Mouse (Mus musculus) limb, embryonic 13.5 days (tissue): ENCODE results near the gene Notch3. TPM values are rescaled to one million over a fixed set of nuclear protein-coding genes. Genes with fewer than 3 reads are reported as not detected.

ENCODE experiments used
- ATAC-seq: fragments of 200-750 bp; cut with Nextera tagmentation; 2 replicates; pipeline ENCODE4 v1.8.0; 2017; ENCODE audit warnings: low read depth, moderate number of reproducible peaks, moderate TSS enrichment; ENCODE audit not compliant: low FRiP score
- H3K27ac ChIP-seq: fragments of 300-500 bp; sonication (generic); 2 replicates; pipeline ENCODE4 v1.5.1; 2015; ENCODE audit warnings: inconsistent platforms, mild to moderate bottlenecking, moderate library complexity
- H3K27me3 ChIP-seq: fragments of 300-500 bp; sonication (generic); 2 replicates; pipeline ENCODE4 v1.6.1; 2015; ENCODE audit warnings: mild to moderate bottlenecking, inconsistent platforms
- H3K36me3 ChIP-seq: fragments of 300-500 bp; sonication (generic); 2 replicates; pipeline ENCODE4 v1.6.1; 2015; ENCODE audit warnings: inconsistent platforms, mild to moderate bottlenecking, moderate library complexity
- H3K4me1 ChIP-seq: fragments of 300-500 bp; sonication (generic); 2 replicates; pipeline ENCODE4 v1.6.1; 2015; ENCODE audit warnings: inconsistent platforms
- H3K4me2 ChIP-seq: fragments of 300-500 bp; sonication (generic); replicated peaks from 2 replicates; pipeline ENCODE4 v1.6.1; 2015; ENCODE audit warnings: inconsistent platforms, mild to moderate bottlenecking, moderate library complexity
- H3K4me3 ChIP-seq: fragments of 300-500 bp; sonication (generic); 2 replicates; pipeline ENCODE4 v1.5.1; 2015; ENCODE audit warnings: moderate library complexity, mild to moderate bottlenecking, inconsistent platforms
- H3K9ac ChIP-seq: fragments of 300-500 bp; sonication (generic); 2 replicates; pipeline ENCODE4 v1.6.1; 2015; ENCODE audit warnings: mild to moderate bottlenecking, inconsistent platforms
- H3K9me3 ChIP-seq: fragments of 300-500 bp; sonication (generic); 2 replicates; pipeline ENCODE4 v1.6.1; 2016; ENCODE audit warnings: inconsistent platforms
- whole genome bisulfite sequencing: fragments of 180-500 bp; shearing (Covaris S2); methylation state at CpG from one replicate; pipeline ENCODE4 v1.1.7; 2015; 5-methylcytosine and 5-hydroxymethylcytosine counted together
- polyA plus RNA-seq: library from polyadenylated mRNA; unstranded; fragments of >200 nt; fragmentation: Nextera tagmentation; extraction: Ambion mirVana; gene quantifications from 2 replicates; pipeline ENCODE4 v1.2.1, GENCODE M21; 2015

Notch3 gene
- polyA plus RNA-seq, 1 experiment from 2014 or later = 16.9 TPM

DNA sequence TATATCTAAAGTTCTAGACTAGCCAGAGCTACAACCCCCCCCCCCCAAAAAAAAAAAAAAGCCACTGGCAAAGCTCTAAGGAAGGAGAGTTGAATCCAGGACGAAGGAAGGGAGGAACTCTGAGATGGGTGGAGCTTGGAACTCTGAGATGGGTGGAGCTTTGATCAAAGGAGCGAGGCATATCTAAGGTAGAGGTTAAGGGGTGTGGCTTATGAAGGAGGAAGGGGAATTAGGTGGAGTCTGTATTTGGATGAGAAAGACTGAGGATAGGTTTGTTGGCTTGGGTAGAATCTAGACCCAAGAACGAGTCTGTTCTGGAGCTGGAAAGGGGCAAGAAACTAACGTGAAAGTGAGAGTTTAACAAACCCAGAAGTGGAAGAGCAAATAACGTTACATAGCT, 23.2 kb upstream of the Notch3 start:
- no peak overlapping the region for H3K27ac ChIP-seq
- H3K4me3 ChIP-seq = peak overlapping the region; percentile 45
- peaks cover 14% of the 10 kb centered on the region for H3K4me1 ChIP-seq
- peak overlapping the region; percentile 76 for H3K4me2 ChIP-seq
- ATAC-seq = no peak
- no peak overlapping the region for H3K9ac ChIP-seq
- WGBS = 9% methylated on average over 5 of the region's 5 CpGs
- no peaks in the 10 kb centered on the region for H3K9me3 ChIP-seq
- H3K36me3 ChIP-seq = no peaks in the 10 kb centered on the region
- peaks cover 29% of the 10 kb centered on the region for H3K27me3 ChIP-seq

DNA sequence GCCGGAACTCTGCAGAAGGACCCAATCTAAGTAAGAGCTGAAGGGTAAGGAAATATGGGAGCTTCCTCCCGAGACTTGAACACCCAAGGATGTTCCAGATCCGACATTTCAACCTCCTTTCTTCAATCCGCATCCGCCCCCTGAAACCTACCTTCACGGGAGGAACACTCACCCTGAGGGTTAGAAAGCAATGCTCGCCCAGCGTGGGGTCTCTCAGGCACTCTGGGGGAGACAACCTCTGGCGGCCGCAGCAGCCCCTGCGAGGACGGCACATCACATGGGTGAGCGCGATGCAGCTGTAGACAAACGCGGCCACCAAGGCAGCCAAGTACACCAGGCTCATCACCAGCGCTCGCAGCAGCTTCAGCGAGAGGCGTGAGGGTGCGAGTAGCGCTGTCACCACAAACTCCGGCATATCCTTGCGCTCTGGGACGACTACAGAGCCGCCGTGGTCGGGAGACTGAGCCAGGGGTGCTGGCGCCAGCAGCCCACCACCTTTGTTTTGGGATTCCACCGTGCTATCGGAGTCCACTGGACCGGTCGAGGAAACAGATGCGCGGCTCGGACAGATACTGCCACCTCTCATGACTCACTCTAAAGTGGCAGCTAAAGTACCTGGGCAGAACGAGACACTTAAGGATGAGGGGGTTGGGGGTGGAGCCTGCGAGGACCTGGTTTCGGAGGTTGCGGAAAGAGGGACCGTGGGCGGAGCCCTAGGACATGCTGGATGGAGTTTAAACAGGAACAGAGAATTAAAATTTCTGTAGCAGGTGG, 22.4 kb upstream of the Notch3 start, which contains the start of gene Ephx3:
Gene Ephx3, minus strand, starts transcription at position 687 of the 774 bp plus-strand sequence.
- Histone ChIP-seq H3K4me3 (peak within 1 kb of the TSS; percentile 45), H3K27me3 (peaks cover 29% of the 10 kb centered on the region), H3K4me2 (peak within 1 kb of the TSS; percentile 76), H3K9me3 (no peaks in the 10 kb centered on the region), H3K9ac (peak within 1 kb of the TSS; percentile 59), H3K36me3 (no peaks in the 10 kb centered on the region), H3K4me1 (peaks cover 14% of the 10 kb centered on the region), H3K27ac (no peak within 1 kb of the TSS)
- no peak for ATAC-seq
- WGBS = 5% methylated on average over 42 of the region's 42 CpGs

DNA sequence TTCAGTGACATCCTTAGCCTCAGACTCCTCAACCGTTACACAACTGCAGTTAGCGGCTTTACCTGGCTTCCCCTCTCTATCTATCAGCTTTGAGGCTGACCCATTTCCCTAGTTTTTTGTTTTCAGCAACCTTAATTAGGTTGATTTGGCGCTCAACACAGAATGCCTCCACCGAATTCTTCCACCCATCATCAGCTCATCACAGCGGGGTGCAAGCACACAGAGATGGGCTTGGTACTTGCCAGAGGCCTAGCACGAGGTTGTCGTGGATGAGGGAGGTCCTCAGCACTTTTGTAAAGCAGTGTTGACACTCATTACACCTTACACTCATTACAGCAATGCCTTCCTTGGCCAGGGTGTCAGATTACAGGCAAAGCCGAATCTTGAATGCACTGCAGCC, 16.4 kb upstream of the Notch3 start:
- Histone ChIP-seq H3K9me3 (no peaks in the 10 kb centered on the region), H3K9ac (no peak overlapping the region), H3K4me2 (no peak overlapping the region), H3K27me3 (peaks cover 2% of the 10 kb centered on the region), H3K4me3 (no peak overlapping the region), H3K4me1 (peaks cover 7% of the 10 kb centered on the region), H3K27ac (no peak overlapping the region), H3K36me3 (no peaks in the 10 kb centered on the region)
- ATAC-seq = no peak
- 23% methylated on average over 8 of the region's 8 CpGs for WGBS

DNA sequence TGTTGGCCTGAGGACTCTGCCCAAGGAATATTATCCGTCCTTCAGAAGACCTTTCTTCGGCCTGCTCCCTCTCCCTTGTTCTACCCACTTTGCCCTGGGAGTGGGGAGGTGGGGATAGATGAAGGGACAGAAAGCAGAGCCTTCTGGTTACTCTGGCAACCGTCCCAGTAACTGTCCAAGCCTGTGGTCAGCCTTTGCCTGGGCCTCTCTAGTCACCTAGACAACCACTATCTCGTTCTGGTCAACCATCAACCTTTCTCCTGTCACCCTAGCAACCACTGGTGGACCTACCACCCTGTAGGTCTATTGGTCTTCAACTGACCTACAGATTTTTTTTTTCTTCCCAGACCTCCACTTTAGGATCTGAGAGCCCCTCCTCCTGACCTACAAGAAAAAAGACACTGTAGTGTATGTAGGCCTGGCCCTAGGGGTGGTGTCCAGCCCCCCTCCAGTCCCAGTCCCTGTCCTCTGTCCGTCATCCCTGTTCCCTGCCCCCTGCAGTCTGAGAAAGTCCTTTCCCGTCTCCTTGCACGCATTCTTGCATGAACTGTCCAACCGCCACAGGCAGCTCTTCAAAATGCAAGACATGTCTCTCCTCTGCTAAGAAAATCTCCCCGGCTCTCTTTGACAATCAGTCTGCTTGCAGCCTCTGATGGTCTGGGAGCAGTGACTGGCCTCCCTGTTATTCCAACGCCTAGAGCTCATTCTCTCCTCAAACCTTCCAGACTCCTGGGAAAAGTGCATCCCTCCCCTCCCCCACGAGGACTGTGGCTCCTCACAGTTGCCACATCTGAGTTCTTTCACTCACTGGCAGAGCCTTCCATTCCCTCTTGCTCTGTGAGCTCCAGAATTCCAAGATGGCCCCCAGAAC, 13.2 kb upstream of the Notch3 start:
- Histone ChIP-seq H3K4me1 (peaks cover 7% of the 10 kb centered on the region), H3K4me3 (no peak overlapping the region), H3K27ac (no peak overlapping the region), H3K27me3 (no peaks in the 10 kb centered on the region), H3K9me3 (no peaks in the 10 kb centered on the region), H3K9ac (no peak overlapping the region), H3K36me3 (no peaks in the 10 kb centered on the region), H3K4me2 (no peak overlapping the region)
- no peak for ATAC-seq
- WGBS = 60% methylated on average over 11 of the region's 11 CpGs

DNA sequence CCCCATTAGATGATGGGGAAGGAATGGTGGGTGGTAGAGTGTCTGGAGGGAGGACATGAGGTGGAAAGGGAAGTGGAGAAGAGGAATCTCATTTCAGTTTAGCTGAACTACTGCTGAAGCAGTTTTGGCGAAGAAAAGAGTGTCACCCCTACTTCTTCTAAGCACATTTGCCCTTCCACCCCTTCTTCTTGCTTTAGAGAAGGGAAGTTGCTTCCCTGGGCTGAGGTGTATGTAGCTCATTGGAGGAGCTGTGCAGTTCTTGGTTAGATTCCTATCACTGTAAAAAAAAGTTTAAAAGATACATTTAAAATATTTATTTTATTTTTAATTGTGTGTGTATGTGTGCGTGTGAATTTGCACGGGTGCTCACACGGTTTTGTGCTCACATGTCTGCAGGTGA, 10.3 kb upstream of the Notch3 start:
- Histone ChIP-seq H3K27me3 (no peaks in the 10 kb centered on the region), H3K4me1 (peaks cover 10% of the 10 kb centered on the region), H3K9me3 (no peaks in the 10 kb centered on the region), H3K9ac (no peak overlapping the region), H3K4me2 (no peak overlapping the region), H3K36me3 (no peaks in the 10 kb centered on the region), H3K27ac (no peak overlapping the region), H3K4me3 (no peak overlapping the region)
- ATAC-seq = no peak
- 93% methylated on average over 4 of the region's 4 CpGs for WGBS

DNA sequence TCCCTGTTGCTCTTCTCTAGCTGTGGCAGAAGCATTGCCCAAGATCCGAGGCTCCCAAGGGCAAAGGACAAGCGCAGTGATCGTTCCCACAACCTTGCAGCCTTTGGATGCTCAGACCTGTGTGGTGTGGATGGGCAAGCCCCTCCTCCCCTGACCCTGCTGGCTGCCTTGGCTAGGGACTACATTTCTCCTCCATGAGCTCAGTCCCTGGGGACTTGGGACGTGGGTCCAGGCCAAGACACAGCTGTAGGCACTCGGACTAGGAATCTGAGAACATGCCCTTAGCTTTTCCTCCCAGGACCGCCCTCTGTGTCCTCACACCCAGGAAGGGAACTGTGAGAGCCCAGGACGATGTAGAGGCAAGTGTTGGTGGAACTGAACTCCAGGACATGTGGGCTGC, 6.5 kb upstream of the Notch3 start:
- Histone ChIP-seq H3K4me3 (no peak overlapping the region), H3K9me3 (no peaks in the 10 kb centered on the region), H3K36me3 (no peaks in the 10 kb centered on the region), H3K4me2 (no peak overlapping the region), H3K9ac (no peak overlapping the region), H3K4me1 (peaks cover 14% of the 10 kb centered on the region), H3K27ac (no peak overlapping the region), H3K27me3 (no peaks in the 10 kb centered on the region)
- no peak for ATAC-seq
- WGBS = 68% methylated on average over 7 of the region's 7 CpGs

DNA sequence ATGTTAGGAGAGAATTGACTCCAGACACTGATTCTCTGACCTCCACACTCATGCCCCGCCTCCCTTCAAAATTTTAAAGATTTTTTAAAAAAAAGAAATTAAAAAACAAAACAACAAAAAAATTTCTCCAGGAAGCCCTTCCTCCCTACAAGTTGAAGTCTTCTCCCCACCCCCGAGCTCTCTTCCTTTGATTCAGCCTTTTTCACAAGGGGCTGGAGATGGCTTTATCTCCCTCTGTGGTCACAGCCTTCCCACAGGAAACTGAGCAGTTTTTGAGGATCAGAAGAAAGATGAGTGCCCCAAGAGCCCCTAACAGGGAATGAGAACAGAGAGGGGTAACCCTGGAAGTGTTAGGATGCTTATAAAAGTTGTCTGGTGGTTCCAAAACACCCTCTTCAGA, 5.8 kb upstream of the Notch3 start:
- H3K4me1 ChIP-seq = peaks cover 15% of the 10 kb centered on the region
- no peak overlapping the region for H3K4me3 ChIP-seq
- 75% methylated on average over 2 of the region's 2 CpGs for WGBS
- H3K27ac ChIP-seq = no peak overlapping the region
- H3K27me3 ChIP-seq = no peaks in the 10 kb centered on the region
- no peak for ATAC-seq
- no peaks in the 10 kb centered on the region for H3K9me3 ChIP-seq
- H3K36me3 ChIP-seq = no peaks in the 10 kb centered on the region
- H3K4me2 ChIP-seq = no peak overlapping the region
- H3K9ac ChIP-seq = no peak overlapping the region

DNA sequence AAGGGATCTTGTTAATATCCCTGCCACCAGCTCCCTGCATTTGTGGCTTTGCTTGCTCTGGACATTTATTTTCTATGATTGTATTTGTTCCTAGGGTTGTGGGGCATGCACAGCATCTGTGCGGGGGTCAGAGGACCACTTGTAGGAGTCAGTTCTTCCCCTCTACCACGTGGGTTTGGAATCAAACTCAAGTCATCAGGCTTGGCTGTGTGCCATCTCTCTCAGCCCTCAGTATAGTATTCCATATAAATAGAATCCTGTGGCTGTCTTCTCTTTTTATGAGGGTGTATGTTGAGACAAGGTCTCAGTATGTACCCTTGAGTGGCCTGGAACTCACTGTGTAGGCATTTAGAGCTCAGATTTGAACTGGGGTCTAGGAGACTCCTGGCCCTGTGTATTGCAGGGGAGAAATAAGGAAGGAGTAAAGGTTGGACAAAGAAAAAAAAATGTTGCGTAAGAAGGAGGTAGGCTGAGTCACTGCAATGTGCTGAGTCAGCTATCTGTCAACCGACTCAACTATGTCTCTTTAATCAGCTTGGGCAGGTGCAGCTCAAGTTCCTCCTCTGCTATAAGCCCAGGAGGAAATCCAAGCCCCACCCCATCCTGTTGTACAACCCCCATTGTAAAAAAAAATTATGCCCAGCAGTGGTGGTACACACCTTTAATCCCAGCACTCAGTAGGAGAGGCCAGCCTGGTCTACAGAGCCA, 3.0 kb upstream of the Notch3 start:
- Histone ChIP-seq H3K4me3 (no peak overlapping the region), H3K4me2 (no peak overlapping the region), H3K27me3 (no peaks in the 10 kb centered on the region), H3K9me3 (no peaks in the 10 kb centered on the region), H3K4me1 (peaks cover 31% of the 10 kb centered on the region), H3K9ac (no peak overlapping the region), H3K27ac (no peak overlapping the region), H3K36me3 (no peaks in the 10 kb centered on the region)
- 63% methylated on average over 4 of the region's 4 CpGs for WGBS
- ATAC-seq = no peak

DNA sequence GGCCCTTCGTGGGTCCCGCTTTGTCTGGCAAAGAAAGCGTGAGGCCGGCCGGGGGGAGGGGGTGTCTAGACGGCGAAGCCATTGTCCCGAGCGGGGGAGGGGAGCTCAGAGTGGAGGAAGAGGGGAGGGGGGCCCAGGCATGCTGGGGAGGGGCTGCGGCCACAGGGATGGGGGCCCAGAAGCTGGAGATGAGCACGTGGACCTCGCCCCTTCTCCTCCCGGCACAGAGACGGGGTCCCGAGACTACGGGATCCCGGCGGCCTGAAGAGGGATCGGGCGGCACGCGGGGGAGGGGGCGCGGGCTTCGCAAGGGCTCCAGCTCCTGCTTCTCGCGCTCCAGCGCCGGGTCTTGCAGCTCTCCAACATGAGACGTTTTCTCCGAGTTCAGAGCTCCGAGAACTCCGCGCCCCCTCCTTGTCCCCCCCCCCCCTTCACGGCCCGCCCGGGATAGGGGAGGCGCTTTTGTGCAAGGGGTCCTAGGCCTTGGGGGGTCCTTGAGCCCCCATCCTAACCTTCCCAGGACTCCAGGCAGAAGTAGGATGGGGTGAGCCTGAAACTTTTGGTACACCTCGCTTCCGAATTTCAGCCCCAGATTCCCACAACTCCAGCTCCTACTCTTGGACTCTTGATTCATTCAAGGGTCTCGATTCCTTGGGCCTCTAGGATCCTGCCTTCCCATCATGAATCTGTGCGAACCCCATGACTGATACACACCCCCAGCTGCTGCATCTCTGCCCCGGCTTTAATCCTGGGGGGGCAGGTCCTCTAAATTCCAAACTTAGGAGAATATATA, 653 bp downstream of the Notch3 start:
- ATAC-seq = peak; percentile 66
- Histone ChIP-seq H3K4me1 (peaks cover 54% of the 10 kb centered on the region), H3K9ac (peak overlapping the region; percentile 85), H3K4me2 (peak overlapping the region; percentile 84), H3K4me3 (peak overlapping the region; percentile 77), H3K27ac (peak overlapping the region; percentile 92), H3K36me3 (no peaks in the 10 kb centered on the region), H3K9me3 (no peaks in the 10 kb centered on the region), H3K27me3 (no peaks in the 10 kb centered on the region)
- WGBS = 1% methylated on average over 24 of the region's 43 CpGs

DNA sequence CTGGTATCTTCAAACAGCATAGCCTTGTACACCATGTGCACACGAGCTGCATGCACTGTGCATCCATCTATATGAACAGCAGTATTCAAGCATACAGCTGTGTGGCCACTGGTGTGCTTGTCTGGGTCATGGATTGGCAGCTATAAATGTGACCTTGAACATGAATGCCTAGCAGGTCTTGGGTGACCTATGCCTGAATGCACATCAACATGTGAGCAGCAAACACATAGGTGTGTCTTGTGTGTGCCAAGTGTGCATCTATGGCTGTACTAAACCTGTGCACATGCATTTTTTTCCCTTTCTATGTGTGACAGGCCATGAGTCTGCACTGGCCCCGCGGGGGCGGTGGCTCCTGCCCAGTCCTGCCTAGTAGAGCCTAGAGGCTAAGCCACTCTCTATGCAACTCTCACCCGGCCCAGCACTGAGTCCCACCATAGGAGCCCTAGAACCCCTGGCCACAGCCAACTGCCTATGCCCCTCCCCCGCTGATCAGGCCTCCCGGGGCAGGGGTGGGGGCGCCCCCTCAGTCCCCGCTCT, 1.3 kb downstream of the Notch3 start:
- Histone ChIP-seq H3K27me3 (no peaks in the 10 kb centered on the region), H3K9ac (peak overlapping the region; percentile 85), H3K27ac (peak overlapping the region; percentile 92), H3K36me3 (no peaks in the 10 kb centered on the region), H3K4me1 (peaks cover 54% of the 10 kb centered on the region), H3K9me3 (no peaks in the 10 kb centered on the region), H3K4me2 (peak overlapping the region; percentile 84), H3K4me3 (peak overlapping the region; percentile 77)
- WGBS = 4% methylated on average over 9 of the region's 9 CpGs
- ATAC-seq = peak; percentile 64

DNA sequence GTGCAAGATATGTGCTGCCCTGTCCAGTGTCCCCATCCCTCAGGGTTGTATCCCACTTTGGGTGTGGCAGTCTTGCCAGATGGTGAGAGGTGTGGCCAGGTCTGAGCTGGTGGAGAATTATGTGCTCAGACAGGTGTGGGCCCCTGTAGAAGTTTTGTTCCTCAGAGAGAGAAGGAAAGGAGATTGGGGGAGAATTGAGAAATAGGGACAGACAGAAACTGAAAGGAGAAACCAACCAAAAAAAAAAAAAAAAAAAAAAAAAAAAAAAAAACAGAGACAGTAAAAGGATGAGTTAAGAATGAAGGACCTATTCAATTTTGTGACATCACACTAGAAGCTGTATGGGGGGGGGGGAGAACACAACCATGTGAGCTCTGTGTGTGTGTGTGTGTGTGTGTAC, 1.9 kb downstream of the Notch3 start:
- ATAC-seq = no peak
- Histone ChIP-seq H3K4me2 (peak overlapping the region; percentile 84), H3K9me3 (no peaks in the 10 kb centered on the region), H3K4me3 (peak overlapping the region; percentile 77), H3K9ac (no peak overlapping the region), H3K27ac (no peak overlapping the region), H3K27me3 (no peaks in the 10 kb centered on the region), H3K36me3 (no peaks in the 10 kb centered on the region), H3K4me1 (peaks cover 52% of the 10 kb centered on the region)
